Mouse (Mus musculus) lung, adult 2 months (tissue): ENCODE data around the gene Otop3.

ENCODE experiments used
- CTCF ChIP-seq: fragments of 200-500 bp; IDR thresholded peaks from 2 replicates; pipeline ENCODE4 v1.5.1; 2011; ENCODE audit warnings: mild to moderate bottlenecking, low read length, control low read depth; ENCODE audit not compliant: insufficient read depth
- POLR2A ChIP-seq: fragments of 200-500 bp; IDR thresholded peaks from 2 replicates; pipeline ENCODE4 v1.6.1; 2011; ENCODE audit warnings: low read depth, mild to moderate bottlenecking, control low read depth, low read length, borderline replicate concordance; ENCODE audit errors: extremely low read depth

DNA sequence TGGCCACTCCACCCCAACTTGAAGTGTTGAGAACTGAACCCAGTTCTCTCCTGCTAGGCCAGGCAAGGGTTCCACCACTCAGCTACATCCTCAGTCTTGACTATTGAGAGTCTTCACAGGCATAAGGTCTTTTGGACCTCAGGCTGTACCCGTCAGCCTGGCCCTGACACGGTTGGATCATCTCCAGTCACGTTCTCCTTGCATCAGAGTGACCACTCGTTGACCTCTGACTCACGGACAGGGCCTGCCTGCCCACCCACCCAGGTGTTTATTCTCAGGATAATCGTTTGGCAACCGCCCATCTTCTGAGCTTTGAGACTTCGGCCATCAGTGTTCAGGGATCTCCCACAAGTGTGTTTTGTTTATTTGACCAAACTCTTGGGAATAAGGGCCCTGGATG is 31.4 kb upstream of the Otop3 start:
- TF ChIP-seq CTCF (no peak), POLR2A (no peak)
